Mouse (Mus musculus): ENCODE results near the gene Hist1h1a.

DNA sequence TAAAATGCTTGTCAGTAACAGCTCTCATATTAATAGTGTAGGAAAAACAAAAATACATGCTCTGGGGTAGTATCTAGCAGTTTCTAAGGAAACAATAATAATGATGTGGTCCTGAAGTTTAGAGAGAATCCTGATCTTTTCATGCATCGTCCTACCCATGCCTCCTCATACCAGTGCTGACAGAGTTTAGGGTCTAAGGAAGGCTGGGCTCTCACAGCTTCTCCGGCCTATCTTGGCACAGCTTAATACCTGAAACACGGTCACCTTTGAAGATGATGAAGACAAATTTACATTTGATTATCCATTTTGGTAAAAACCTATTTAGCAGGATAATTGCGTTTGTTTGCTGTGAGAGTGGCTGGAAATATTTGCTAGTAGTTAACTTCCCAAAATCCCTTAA, 19.5 kb upstream of the Hist1h1a start:
- no peak for TF ChIP-seq GATA1 (IDR thresholded peaks at IDR 0.05; ENCODE audit: low read length)
- TF ChIP-seq TAL1 (IDR thresholded peaks at IDR 0.05; ENCODE audit: low read length) = no peak

All from erythroblast, embryonic 14.5 days (primary cell).